Mouse (Mus musculus) spleen, adult 18-20 months (tissue): ENCODE data around the gene Zc3h12d.

ENCODE experiments used
- DNase-seq, 2 experiments: peaks; one replicate each; pipeline ENCODE4 v3.0.0; 2022; ENCODE audit warnings: mixed read lengths in 2 of 2

Gene Zc3h12d

GRCm38 (mm10) chr10:7839551-7840352 lies 7.5 kb downstream of the Zc3h12d start:
- DNase-seq: peak; percentile 53 to 61

DNA sequence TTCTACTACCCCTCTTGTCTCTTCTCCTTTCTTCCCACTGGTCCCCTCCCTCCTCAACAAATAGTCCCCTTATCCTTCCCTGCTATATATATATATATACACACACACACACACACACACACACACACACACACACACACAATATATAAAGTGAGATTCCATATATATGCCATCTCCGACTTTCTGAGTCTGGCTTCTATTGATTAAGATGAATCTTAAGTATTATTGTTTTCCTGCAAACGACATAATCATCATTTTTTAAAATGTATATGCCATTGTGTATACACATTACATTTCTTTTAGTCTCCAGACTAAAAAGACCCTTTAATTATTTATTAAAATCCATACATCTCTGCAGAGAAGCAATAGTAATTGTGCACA lies 8.1 kb downstream of the Zc3h12d start:
- no peak for DNase-seq

GRCm38 (mm10) chr10:7840785-7841184 lies 8.5 kb downstream of the Zc3h12d start:
- no peak for DNase-seq

GRCm38 (mm10) chr10:7841571-7842080 lies 9.4 kb downstream of the Zc3h12d start:
- DNase-seq: peak; percentile 49 to 60

- no peak for DNase-seq
Observed at GRCm38 (mm10) chr10:7843181-7843580, 10.9 kb downstream of the Zc3h12d start.

GRCm38 (mm10) chr10:7844161-7844560 lies 11.9 kb downstream of the Zc3h12d start:
- DNase-seq: no peak

DNA sequence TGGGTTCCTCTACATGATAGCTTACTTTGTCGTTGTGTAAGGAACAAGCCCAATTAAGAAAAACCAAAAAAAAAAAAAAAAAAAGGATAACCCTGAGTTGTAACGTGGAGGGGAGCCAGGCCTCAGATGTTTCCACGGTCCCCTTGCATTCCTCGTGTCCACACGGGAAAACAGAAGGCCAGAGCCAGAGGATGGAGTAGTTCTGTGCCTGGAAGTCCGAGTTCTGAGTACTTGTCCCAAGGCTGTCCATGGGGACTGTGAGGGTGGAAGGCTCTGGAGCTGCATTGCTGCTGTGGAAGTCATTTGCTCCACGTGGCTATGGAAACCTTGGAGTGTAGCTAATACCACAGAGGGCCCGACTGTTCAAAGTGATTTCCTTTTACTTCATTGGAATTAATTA lies 12.9 kb downstream of the Zc3h12d start:
- DNase-seq: no peak

DNA sequence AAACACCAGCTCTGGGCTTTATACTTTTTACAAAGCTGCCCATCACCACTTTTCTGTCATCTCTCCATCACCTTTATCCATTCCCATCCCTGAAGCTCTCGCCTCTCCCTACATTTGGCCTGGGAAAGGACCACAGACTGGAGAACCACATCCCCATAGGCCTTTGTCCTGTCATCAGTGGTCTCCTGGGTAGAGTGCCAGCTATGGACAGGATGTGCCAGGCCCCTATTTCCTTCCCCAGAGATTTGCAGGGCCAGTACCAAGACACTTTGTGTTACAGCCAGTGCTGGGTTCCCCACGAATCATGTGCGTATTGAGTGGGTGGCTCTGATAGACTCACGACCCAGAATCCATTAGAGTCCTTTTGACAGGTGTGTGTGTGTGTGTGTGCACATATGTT lies 13.7 kb downstream of the Zc3h12d start:
- no peak for DNase-seq

DNA sequence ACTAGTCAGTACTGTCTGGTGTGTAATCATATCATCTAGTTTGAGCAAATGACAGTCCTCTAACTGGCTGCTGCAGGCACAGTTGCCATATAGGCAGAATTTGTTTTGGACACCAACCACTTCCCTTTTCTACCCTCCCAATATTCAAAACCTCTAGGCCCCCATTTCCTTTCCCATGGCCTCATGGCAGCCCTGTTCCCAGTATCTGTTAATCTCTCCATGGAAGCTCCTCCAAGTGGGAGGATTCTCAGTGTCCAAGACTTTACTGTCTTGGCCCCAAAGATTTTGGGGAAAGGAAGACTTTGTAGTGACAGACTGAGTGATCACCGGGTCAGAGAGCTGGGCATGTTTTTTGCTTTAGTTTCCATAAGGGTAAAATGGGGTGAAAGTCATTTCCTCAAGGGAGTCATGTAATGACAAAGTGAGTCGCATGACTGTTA lies 14.9 kb downstream of the Zc3h12d start:
- DNase-seq: no peak

DNA sequence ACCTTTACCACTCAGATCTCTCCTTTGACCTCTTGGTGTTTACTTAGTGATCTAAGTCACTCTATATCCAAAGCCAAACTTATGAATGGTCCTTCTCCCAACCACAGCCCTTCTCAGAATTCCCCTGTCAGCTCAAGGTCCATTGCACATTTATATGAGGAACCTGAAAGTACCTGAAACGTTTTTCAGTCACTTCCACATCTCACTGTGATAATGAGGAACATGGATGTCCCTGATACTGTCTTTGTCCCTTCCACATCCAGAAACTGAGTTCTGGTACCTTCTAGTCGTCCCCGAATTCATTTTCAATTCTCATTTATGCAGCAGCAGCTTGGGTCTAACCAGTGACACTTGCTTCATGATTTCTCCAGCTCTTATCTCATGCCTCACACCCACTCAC lies 19.6 kb downstream of the Zc3h12d start:
- DNase-seq: no peak

DNA sequence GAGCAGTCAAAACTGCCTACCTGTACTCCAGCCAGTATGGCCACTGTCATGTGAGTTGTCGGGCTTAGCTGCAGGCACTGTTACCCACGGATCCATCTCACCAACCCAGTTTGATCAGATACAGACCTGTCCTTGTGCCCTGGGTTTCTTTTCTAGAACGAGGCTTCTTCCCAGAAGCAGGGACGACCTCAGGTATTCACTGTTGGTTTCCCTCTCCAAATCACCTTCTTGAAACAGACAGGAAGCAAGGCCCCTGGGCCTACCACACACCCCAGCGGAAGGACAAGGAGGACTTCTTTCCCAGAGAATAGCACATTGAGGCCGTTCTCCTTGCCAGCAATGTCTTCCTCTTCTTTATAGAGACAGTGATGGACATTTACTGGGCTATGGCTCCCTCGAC lies 28.2 kb downstream of the Zc3h12d start:
- DNase-seq: no peak

GRCm38 (mm10) chr10:7861259-7861936 lies 29.1 kb downstream of the Zc3h12d start:
- no peak for DNase-seq

DNA sequence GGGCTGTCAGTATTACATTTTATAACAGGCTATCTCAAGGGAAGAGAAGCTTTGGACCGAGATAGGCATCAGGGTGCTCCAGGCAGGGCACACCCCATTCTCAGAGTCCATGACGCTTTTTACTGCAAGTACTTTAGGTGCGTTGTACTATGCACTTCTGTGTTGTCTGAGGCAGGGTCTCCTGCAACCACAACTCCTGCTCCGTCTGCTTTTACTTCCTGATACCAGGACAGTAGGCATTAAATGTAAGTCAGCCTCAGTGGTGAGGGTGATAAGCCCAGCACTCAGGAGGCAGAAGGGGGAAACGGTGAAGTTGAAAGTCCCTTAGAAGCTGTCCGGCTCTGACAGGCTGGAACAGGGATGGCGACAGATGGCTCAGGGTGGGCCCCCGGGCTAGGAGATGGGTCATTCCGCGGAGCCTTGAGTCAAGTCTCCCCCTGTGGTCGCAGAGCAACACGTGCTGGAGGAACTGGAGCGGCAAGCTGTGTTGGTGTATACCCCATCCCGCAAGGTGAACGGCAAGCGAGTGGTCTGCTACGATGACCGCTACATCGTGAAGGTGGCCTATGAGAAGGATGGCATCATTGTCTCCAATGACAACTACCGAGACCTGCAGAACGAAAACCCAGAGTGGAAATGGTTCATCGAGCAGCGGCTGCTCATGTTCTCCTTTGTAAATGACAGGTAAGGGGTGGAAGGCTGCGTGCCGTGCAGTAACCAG lies 29.8 kb downstream of the Zc3h12d start:
- no peak for DNase-seq

DNA sequence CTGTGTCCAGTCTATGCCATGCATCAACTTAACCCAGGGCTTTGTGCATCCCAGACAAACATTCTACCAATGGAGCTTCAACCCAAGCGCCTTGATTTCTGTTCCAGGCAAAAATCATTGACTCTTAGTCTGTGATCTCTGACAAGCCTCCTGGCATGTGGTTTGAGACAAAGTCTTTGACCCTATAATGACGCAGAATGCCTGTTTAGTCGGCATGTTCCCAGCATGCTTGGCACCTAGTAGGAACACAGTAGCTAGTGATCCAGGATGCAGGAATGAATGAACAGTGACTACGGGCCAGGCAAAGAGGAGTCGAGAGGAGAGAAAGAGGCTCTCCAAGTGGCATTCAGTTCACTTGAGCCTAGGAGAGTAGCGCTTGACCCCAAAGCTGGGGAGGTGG lies 31.1 kb downstream of the Zc3h12d start:
- DNase-seq: no peak

GRCm38 (mm10) chr10:7864184-7864583 lies 31.9 kb downstream of the Zc3h12d start:
- no peak for DNase-seq

- no peak for DNase-seq
Observed at GRCm38 (mm10) chr10:7864806-7865205, 32.5 kb downstream of the Zc3h12d start.

DNA sequence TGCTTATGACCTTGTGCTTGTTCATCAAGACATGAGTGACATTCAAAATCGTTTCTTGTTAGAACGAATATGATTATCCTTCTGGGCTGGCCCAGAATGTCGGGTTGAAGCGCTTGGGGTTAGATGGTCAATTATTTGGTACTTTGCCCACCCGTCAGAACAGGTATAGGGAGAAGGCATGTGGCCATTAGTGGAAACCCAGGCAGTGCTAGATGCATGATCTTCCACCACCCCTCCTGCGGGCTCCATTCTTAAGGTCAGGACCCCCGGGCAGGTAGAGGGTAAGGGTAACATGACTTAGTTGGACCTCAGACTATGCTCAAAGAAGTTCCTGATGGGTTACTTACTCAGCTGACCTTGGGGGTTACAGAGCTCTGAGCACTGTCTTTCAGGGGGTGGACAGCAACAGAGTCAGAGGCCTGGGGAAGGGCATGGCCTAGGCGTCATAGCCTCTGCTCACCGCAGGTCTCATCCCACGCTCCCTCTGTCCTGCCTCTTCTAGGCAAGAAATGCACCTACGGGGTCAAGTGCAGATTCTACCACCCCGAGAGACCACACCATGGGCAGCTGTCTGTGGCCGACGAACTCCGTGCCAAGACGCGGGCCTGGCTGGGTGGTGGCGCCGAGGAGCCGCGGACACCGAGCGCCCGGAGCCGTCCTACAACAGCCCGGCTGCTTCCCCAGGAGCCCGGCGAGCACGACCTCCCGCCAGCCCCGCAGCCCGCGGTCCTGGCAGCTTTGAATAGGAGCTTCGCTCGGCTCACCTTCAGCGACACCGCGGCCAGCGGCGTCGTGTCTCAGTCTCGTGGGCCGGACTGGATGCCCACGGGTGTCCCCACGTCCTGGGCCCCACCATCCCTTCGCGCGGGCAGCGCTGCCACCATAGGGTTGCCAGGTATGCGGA lies 34.7 kb downstream of the Zc3h12d start:
- no peak for DNase-seq

GRCm38 (mm10) chr10:7867666-7868030 lies 35.4 kb downstream of the Zc3h12d start:
- DNase-seq: no peak

DNA sequence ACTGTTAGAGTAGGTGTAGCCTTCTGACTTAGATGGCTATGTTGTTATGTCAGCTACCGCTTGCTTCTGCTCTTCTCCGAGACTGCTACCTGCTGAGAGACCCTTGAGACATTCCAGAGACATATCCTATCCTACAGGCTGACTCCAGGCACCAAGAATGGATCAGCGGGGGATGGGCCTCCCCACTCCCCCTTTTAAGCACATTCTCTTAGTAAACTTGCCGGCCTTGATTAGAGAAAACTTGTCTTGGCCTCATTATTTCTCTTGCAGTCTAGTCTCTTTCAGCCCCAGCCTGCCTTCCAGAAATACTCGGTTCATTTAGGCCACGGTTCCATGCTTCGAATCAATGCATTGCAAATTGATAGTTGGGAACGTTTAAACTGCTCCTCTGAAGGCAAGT lies 37.5 kb downstream of the Zc3h12d start:
- DNase-seq: no peak

DNA sequence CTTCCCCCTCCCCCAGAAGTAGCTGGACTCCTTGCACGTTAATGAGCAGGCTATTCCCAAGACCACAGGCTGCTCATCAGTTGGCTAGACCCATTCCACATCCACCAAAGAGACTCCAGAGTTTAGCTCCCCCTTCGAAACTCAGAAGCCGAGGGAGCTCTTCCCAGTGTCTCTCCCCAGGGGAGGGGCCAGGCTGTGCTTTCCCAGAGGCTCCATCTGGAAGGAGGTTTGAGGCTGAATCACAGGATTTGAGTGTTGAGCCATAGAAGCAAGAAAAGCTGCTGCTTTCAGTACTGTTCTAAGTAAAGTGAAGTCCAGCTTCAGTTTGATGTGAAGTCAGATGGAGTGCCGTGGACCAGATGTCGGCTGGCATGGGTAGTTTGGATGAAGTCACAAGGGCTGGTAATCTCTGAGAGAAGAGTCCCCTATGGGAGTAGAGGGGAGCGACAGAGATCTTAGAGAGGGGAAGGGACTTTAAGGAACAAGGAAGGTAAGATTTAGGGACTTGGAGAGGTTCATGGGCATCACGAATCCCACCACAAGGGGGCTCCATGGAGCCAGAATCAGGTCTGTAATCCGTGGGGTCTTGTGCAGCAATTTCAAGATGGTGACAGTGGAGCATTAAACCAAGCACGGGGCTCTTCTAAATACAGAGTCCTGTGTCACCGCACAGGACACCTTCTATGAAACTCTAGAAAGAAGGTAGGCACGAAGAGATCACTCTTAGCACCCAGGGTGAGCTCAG lies 38.5 kb downstream of the Zc3h12d start:
- DNase-seq: peak in 1 of 2 experiments; percentile 61

DNA sequence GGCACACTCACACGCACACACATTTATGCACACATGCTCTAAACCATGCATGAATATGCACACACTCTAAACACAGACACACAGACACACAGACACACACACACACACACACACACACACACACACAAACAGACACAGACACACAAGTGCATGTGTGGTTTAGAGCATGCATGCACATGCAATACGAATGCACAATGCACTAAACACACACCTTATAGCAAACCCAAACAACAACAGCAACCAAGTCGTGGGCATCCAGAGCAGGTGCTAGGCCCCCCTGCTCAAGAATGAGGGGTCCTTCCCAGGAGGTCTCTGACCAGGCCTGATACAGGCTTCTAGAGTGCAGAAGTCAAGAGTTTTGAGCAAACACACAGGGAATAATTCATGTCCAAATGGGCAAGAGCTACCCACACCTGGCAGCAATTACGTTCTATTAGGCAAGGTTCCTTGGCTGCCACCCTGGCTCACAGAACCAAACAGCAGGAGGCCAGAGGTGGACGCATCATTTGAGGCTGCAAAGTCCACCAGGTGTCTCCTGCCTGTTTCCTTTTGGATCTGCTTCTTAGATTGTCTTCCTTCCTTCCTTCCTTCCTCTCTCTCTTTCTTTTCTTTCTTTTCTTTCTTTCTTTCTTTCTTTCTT lies 39.2 kb downstream of the Zc3h12d start:
- DNase-seq: no peak
